Mouse (Mus musculus) embryo, embryonic 10 days (tissue): Measurements from ENCODE around the gene Rab24.
A peak's percentile ranks its signal among the peaks of the same experiment; 100 is the strongest.

Experiments
- DNase-seq: peaks from one replicate; pipeline ENCODE4 v3.0.0-alpha.2; 2015; ENCODE audit warnings: low spot score

Rab24 gene

GRCm38 (mm10) chr13:55328641-55329040 is 6.9 kb upstream of the Rab24 start:
- no peak for DNase-seq

DNA sequence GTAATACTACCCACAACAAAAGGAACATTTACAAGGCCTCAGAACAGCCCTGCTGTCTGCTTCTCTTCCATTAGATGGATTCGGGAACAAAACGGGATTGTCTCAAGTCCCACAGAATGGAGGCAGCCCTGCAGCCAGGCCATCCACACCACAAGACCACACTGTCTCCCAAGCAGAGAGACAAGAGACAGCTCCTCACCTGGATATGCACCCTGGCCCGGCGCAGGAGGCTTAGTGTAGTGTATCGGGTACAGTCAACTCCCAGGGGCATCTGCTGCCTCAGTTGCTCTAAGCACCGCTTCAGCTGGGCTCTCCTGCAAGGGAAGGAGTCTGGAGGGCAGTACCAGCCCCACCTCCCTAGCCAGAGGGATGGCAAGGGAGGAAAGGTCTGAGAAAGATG is 6.4 kb upstream of the Rab24 start:
- DNase-seq, result no peak

GRCm38 (mm10) chr13:55327633-55328032 is 5.9 kb upstream of the Rab24 start:
- DNase-seq, result peak; percentile 85

- no peak for DNase-seq
Observed at GRCm38 (mm10) chr13:55327169-55327568, 5.4 kb upstream of the Rab24 start.

DNA sequence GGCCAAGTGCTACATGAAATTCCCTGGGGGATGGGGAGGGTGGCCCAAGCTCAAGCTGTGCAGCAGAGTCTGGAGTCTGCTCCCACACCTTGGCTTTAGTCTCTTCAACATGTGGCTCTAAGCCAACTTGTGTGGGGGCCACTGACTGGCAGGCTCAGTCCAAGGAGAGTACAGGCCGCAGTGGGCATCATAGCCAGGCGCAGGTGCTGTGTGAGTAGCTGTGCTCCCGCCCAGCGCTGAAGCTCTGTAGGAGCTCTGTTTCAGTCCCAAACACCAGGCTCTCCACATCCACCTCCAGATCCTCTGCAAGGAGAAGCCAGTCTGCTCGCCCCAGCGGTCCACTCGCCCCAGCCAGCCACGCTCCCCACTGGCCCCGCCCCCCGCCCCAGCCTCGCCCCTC is 3.9 kb upstream of the Rab24 start:
- no peak for DNase-seq

- peak; percentile 77 for DNase-seq
Observed at GRCm38 (mm10) chr13:55322130-55322825, 532 bp upstream of the Rab24 start.

DNA sequence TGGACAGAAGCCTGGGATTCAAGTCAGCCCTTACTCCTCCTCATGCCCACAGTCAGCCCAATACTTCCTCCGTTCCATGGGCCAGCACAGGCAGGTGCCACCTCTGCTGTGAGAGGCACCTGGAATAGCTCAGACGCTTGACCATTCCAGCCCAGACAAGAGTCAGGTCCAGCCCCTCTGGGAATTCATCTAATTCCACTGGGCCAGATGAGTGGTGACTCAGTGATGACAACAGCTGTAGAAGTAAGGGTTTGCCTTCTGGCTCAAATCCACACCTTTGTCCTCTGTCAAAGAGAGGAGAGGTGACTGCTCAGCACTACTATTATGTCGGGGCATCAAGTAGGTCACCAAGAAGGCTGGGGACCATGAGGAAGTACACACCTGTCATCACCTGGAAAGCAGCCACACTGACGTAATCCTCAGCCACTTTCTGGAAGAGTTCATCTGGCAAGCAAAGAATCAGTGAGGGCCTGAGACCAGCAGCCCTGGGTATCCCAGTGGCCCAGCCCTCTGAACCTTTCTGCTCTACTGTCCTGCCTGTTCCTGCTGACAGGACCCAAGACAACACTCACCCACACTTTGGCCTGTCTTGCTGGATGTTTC is 1.7 kb downstream of the Rab24 start, which contains the start of gene Prelid1:
Prelid1 (plus strand) TSS at position 570 of the 603 bp plus-strand sequence.
- DNase-seq, result no peak

DNA sequence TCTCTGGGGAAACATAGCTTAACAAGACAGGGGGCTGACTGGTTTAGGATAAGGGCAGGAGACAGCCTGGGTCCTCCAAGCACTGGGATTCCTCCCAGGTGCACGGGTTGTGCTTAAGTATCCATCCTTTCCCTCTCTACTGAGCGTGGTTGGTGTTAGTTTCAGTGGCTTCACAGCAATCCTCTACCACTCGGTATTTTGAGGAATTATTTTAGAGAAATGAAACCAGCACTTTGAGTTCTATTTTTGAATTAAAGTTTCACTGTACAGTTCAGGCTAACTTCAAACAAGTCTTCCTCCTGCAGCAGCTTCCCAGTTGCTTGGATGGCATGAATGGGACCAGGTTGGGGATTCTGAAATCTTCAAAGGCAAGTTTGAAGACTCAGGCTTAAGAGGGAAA is 3.4 kb downstream of the Rab24 start:
- DNase-seq, result no peak

- DNase-seq, result no peak
Observed at GRCm38 (mm10) chr13:55314891-55315412, 6.8 kb downstream of the Rab24 start.

GRCm38 (mm10) chr13:55313051-55313450 is 8.7 kb downstream of the Rab24 start:
- no peak for DNase-seq

DNA sequence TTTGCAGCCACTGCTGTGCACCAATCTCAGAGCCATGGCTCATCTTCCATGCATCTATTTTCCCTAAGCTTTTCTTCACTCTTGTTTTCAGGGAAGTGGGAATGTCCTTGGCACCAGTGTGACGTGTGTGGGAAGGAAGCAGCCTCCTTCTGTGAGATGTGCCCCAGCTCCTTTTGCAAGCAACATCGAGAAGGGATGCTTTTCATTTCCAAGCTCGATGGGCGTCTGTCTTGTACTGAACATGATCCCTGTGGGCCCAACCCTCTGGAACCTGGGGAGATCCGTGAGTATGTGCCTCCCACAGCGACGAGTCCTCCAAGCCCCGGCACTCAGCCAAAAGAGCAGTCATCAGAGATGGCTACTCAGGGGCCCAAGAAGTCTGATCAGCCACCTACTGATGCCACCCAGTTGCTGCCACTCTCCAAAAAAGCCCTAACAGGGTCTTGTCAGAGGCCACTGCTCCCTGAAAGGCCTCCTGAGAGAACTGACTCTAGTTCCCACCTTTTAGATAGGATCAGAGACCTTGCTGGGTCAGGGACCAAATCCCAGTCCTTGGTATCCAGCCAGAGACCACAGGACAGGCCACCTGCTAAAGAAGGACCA is 9.6 kb downstream of the Rab24 start:
- no peak for DNase-seq

DNA sequence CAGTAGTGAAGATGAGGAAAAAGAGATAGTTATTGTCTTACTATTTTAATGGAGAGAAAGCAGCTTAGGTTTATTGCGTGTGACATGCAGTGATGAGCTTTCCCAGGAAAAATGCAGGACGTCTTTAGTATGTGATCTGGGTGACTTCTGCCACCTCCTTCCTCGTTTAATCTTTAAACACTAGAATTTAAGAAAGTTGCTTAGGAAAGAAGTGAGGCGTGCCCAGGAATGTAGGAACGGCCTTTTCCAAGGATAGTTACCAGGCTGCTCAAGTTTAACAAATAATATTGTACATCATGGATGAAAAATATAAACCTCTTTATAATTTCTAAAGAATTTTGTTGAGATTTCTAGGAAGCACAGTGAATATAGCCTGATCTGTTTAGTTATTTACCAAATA is 20.8 kb downstream of the Rab24 start:
- DNase-seq, result no peak

DNA sequence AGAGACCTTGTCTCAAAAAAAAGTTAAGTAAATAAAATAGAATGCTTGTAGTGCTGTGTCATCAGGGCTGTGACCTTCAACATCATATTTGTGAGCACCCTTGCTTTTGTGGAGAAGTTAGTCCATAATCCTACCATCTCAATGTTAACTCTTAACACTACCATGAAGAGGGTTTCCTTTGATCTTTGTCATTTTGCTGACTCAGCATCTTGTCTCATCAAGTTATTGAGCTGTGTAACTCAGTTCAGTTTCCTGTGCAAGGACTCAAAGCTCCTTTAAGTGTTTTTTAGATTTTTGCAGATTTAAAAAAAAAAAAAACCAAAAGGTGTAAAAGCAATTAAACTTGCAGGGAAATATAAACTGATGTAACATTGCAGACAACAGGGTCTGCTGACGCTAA is 25.0 kb downstream of the Rab24 start:
- no peak for DNase-seq

DNA sequence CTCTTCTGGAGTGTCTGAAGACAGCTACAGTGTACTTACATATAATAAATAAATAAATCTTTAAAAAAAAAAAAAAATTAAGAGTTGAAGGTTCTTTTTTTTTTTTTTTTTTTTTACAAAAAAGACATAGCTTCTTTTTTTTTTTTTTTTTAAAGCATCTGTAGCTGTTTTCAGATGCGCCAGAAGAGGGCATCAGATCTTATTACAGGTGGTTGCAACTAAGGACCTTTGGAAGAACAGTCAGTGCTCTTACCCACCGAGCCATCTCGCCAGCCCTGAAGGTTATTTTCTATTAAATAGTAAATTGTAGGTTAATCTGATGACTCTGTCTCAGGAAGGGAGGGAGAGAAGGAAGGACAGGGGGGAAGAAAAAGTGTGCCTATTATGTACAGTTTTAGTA is 32.9 kb downstream of the Rab24 start:
- no peak for DNase-seq

DNA sequence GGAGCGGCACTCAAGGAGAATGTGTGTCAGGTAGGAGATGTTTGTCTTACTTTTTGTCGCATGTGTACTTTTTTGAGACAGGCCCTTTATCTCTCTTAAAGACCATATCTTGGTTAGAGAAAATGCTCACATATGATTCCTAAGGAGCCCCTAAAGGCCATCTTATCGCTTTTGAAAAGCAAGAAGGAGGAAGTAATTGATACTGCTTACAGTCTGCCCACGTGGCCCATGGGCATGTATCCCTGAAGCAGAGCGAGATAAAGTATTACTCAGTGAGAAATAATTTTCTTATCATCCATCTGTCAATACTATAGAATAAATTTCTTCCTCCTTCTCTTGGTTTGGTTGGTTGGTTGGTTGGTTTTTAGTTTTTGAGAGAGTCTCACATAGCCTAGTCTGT is 44.1 kb downstream of the Rab24 start:
- DNase-seq, result no peak

DNA sequence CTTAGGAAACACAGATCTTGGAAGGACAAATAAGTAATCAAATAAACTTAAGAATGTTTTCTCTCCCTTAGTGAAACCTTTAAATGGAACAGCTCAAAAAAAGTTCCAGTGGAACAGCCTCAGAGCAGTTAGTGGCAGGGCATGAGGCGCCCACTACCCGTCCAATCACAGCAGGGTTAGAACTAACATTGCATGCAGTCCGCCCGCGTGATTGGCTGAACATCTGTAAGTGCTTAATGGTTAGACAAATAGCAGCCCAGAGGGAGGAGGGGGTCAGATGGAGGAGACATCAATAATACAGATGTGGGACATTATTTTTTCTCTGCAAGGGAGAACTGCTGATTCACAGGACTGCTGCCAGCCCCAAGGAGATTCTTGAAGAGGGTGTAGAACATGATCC is 44.5 kb downstream of the Rab24 start:
- DNase-seq, result no peak
